Mouse (Mus musculus) kidney, postnatal 25 days (tissue): ENCODE results near the gene Tanc2.

Experiments
- DNase-seq, 2 experiments: peaks; one replicate each; pipeline ENCODE4 v3.0.0; 2021; ENCODE audit warnings: mixed read lengths in 2 of 2

Gene Tanc2

DNA sequence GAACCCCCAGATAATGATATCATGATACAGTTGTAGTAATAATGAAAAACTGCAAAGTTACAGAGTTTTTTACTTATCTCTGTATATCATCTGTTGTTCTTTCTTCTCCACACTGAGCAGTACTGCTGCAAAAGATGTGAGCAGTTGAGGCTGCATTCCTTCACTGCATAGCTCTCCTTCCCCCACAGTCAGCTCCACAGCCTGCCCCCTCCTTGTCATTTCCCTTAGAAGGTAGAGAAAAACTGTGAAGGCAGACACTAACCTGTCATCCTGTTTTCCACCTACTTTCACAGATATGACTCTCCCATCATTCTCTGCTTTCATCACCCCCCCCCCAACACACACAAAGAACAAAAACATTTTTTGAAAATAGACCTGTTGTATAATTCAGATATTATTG is 248.2 kb downstream of the Tanc2 start:
- no peak for DNase-seq

DNA sequence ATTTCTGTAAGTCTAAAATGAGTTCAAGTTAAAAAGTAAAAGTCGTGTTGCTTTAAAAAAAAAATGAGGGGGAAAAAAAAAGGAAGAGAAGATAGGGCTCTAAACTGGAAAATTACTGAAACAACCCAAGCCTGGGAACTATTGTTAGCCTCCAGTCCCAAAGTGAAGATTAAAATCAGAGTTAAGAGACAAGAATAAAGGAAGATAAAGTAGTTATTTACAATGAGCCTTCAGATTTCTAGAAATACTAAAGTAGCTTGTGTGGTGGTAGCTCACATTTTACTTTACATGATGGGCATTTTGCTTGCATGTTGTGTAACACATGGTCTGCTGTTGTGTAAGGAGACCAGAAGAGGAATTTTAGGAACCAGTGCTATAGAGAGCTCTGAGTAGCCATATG is 256.1 kb downstream of the Tanc2 start:
- no peak for DNase-seq

DNA sequence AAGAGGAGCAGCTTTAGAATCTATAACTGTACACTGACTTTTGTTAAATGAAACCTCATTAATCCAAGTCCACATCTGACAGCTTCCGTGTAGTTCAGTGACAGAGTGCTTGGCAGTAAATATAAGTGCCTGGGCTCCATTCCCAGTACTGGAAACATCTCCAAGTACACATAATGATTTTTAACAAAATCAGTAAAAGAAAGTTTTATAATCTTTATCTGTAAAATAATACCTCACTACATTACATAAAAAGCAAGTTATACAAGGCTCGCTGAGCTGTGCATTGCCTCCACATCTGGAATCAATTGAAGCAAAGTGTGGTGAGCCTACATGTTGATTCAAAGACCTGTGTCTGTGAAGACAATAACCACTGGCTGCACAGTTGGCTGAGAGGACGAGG is 265.7 kb downstream of the Tanc2 start:
- DNase-seq, result no peak

DNA sequence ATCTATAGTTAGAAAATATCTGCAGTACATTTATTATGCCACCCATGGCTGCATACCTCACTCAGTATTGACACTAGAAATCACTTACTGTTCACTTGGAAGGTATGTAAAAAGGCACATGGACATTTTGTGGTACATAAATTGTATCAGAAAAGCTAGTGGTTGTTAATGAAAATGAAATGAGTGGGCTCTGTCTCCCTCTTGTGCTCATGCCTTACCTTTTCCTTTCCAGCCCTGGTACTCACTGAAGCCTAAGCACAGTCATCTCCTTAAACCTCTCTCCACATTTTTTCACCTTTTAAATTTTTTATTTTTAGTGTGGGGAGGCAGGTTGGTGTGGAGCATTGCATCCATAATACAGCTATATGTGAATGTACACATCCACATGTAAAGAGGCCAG is 268.3 kb downstream of the Tanc2 start:
- no peak for DNase-seq

DNA sequence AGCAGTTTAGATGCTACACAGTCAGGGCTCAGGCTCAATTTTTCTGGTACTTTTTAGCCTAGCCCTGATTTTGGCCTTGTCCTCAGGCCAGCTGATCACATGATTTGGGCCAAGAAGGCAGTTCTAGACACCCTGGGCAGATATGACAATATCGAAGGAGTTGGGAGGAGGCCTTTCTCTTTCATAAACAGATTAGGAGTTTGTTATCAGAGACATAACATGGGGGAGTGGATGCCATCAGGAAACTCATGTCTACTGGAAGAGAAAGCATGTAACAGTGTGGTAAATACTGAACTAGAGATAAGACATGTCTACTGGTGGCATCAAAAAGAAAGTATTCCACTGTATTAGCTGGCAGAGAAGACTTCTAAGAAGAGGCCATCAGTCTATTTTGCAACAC is 295.8 kb downstream of the Tanc2 start:
- DNase-seq, result no peak

DNA sequence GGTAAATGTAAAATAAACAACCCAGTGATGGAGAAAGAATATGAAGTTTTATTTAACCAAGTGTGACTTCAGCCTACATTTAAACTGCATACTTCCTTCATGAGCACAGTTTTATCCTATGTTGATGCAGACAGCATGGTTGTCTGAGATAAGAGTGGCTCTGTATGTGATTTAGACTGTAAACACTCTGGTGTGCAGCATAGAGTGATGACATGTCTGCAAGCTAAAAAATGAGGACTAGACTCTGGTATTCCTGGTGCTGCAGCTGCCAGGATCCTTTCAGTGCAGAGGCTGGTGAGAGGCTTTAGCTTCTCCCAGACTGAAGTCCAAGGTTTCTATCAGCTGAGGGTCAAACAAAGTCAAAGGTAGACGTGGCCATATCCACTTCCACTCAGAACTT is 297.5 kb downstream of the Tanc2 start:
- DNase-seq, result no peak

DNA sequence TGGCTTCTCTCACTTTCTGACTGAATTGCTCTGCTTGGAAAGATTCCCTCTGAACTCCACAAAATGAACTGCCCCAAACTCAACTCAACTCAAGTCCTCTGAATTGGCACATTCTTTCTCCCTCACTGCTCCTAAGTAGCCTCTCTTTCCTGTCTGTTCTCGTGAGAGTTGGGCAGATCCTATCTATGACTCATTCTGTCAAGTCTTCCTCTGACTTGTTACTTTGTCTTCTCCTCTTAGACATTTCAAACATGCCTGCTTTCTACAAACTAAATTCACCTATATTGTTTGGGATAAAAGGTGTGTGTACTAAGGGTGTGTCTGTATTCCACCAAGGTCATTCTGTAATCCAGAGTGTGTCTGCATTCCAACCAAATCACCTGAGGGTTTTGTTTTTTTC is 309.4 kb downstream of the Tanc2 start:
- DNase-seq, result no peak

GRCm38 (mm10) chr11:105901501-105901900 is 311.7 kb downstream of the Tanc2 start:
- no peak for DNase-seq

- DNase-seq, result no peak
These were observed 313.2 kb downstream of the Tanc2 start for GRCm38 (mm10) chr11:105902956-105903355.

- no peak for DNase-seq
These were observed 315.9 kb downstream of the Tanc2 start for GRCm38 (mm10) chr11:105905529-105906213.

DNA sequence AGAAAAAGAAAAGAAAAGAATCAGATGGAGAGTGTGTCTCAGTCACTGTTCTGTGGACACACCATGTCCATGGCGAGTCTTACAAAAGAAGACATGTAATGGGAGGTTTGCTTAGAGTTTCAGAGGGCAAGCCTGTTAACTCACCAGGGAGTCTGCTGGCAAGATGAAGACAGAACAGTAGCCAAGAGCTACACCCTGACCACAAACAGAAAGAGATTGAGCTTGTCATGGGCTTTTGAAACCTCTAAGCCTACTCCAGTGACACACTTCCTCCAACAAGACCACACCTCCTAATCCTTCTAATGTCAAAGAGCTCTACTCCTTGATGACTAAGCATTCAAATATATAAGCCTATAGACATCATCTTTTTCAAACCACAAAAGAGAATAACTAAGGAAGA is 317.6 kb downstream of the Tanc2 start:
- no peak for DNase-seq

- DNase-seq, result no peak
These were observed 319.1 kb downstream of the Tanc2 start for GRCm38 (mm10) chr11:105908926-105909325.

DNA sequence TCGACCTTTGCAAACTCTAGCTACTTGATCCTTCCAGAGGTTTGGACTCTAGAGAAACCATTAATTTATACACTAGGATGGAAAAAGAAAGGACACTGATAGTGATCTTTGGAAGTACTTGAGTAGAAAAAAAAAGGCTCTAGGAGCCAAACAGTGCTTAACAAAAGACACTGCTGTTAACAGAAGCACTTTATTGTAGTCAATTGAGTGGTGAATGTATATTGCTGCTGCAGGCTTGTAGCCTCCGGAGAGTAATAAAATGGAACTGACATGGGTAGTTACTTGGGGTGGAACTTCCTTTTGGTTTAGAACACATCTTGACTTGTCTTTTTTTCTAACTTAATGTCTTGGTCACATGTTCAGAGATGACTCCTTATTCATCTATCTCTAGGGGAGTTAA is 319.8 kb downstream of the Tanc2 start:
- DNase-seq, result no peak

GRCm38 (mm10) chr11:105911149-105911548 is 321.4 kb downstream of the Tanc2 start:
- no peak for DNase-seq

- DNase-seq, result peak; percentile 72 to 90
These were observed 322.0 kb downstream of the Tanc2 start for GRCm38 (mm10) chr11:105911592-105912375.

- no peak for DNase-seq
These were observed 323.8 kb downstream of the Tanc2 start for GRCm38 (mm10) chr11:105913580-105913979.

GRCm38 (mm10) chr11:105920098-105920785 is 330.5 kb downstream of the Tanc2 start:
- DNase-seq, result no peak

- no peak for DNase-seq
These were observed 331.1 kb downstream of the Tanc2 start for GRCm38 (mm10) chr11:105920836-105921235.

DNA sequence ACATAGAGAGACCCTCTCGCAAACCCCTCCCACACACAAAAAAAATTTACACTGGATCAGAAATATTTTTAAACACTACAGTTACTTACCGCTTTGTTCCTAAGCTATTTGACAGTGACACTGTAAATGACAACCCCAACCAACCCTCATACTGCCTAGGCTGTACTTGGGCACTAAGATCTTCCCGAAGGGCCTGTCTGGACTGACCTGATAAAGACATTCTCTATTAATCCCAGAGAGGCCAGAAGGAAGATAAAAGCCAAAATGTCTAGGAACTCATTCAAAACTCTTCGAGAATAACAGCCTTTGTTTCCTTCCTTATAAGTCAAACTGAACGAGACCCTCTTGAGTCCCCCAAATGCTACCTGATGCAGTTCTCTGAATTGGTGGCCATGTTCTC is 331.5 kb downstream of the Tanc2 start:
- DNase-seq, result no peak

- no peak for DNase-seq
These were observed 333.2 kb downstream of the Tanc2 start for GRCm38 (mm10) chr11:105922769-105923663.

DNA sequence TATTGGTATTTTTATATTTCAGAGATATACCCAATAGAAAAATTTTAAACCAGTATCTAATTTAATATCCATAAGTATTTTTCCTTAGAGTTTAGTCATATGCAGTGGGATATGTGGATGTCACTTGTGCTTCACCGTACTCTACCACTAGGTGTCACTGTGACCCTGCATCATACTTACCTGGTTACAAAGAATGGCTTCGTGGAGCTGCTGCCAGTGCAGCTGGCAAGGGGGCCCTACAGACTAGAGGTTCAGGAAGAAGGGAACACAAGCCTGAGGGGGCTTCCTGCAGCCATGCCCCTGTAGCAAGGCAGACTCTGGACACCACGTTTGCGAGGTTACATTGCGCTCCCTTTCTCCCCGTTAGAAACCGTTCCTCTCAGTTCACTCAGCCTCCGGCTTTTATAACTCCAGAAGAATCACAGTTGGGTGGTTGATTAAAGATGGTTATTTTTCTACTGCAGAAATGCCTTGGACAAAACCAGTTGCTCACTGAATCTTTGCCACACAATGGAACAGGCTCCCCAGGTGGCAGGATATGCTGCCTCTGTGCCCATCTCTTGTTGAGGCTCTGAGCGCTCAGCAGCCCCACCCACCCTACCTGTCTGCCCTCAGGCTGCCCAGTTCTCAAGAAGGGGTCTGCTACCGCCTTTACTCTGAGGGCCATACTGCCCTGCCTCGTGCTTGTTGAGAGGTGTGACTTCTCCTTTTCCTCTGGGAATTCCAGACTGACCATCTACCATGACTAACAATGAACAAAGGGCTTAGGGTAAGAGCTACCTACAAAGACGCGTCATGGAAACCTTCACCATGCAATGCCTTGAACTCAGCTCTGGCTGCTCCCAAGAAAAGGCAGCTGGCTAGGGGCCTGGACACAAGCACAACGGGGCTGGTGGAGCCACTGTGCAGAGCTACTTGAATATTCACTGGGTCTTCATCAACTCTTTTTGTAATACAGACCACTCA is 337.6 kb downstream of the Tanc2 start:
- peak; percentile 68 to 83 for DNase-seq

DNA sequence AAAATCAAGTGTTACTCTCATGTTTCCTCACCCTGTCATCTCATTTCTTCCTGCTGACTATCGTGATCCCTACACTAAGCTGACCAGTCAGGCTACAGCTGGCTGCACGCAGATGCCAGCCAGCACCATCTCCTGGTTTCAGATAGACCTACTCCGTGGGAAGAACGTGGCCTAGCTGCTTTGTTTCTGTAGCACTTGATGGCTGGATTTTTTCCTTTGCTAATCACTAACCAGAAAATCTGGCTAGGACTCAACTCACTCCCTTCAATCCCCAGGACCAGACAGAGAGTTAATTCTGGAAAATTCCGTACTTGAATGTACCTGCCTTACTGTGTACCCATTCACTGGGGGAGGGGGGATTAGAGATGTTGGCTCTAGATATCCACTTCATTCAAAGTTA is 338.4 kb downstream of the Tanc2 start:
- no peak for DNase-seq
